Mouse (Mus musculus) macrophage (primary cell): ENCODE data around the gene Gm17304. TPM values are rescaled to one million over a fixed set of nuclear protein-coding genes. Genes with fewer than 3 reads are reported as not detected.

Experiments
- H3K27ac ChIP-seq: fragments of 350-480 bp; formaldehyde crosslinking; 2 replicates; pipeline ENCODE4 v1.9.0; 2021
- H3K36me3 ChIP-seq: fragments of 350-480 bp; formaldehyde crosslinking; 2 replicates; pipeline ENCODE4 v1.9.0; 2021; ENCODE audit errors: inconsistent target
- H3K4me3 ChIP-seq: fragments of 350-480 bp; formaldehyde crosslinking; 2 replicates; pipeline ENCODE4 v1.9.0; 2021; ENCODE audit errors: inconsistent target
- H3K79me2 ChIP-seq: fragments of 350-480 bp; formaldehyde crosslinking; 2 replicates; pipeline ENCODE4 v1.9.0; 2021; ENCODE audit errors: inconsistent target
- WGBS: methylation state at CpG from one replicate; pipeline ENCODE4 v1.1.7; 2026; ENCODE audit warnings: inconsistent platforms; ENCODE audit not compliant: missing documents; 5-methylcytosine and 5-hydroxymethylcytosine counted together
- polyA plus RNA-seq: library from polyadenylated mRNA; stranded (reverse); fragments of 250-400 nt; gene quantifications from 3 replicates; pipeline ENCODE4 v1.2.4, GENCODE M21; 2018; ENCODE audit warnings: inconsistent platforms
- total RNA-seq, 78 experiments: library from RNA; depleted of rRNA; stranded (reverse); fragments of 250-400 nt; gene quantifications; 1 replicate in 9 of 78; 2 replicates in 24 of 78; 3 replicates in 43 of 78; 4 replicates in 2 of 78; pipeline ENCODE4 v1.2.4; 2018; ENCODE audit warnings: inconsistent platforms in 56 of 78

Gene Gm17304
- total RNA-seq (2018; cell fraction: chromatin; rRNA removed), result not detected
- total RNA-seq (2018; cell fraction: cytosol; rRNA removed), result not detected
- not detected for total RNA-seq (2018; cell fraction: nucleus; rRNA removed)
- polyA plus RNA-seq, result not detected in 3 replicates

- no peak within 1 kb of the TSS for H3K4me3 ChIP-seq
- H3K36me3 ChIP-seq, result no peaks in the 10 kb centered on the region
- 87% methylated on average over 2 of the region's 4 CpGs for WGBS
- no peaks in the 10 kb centered on the region for H3K79me2 ChIP-seq
- H3K27ac ChIP-seq, result no peak within 1 kb of the TSS
Measured at GRCm38 (mm10) chr5:106608798-106609197, at the start of gene Gm17304. Gm17304 (plus strand) TSS chr5:106609098.

GRCm38 (mm10) chr5:106560631-106561498 is 48.0 kb upstream of the Gm17304 start:
- Histone ChIP-seq H3K79me2 (no peaks in the 10 kb centered on the region), H3K36me3 (no peaks in the 10 kb centered on the region), H3K4me3 (no peak overlapping the region), H3K27ac (no peak overlapping the region)
- 12% methylated on average over 40 of the region's 40 CpGs for WGBS

- no peak overlapping the region for H3K4me3 ChIP-seq
- H3K36me3 ChIP-seq, result no peaks in the 10 kb centered on the region
- H3K79me2 ChIP-seq, result no peaks in the 10 kb centered on the region
- WGBS, result 26% methylated on average over 8 of the region's 8 CpGs
- H3K27ac ChIP-seq, result no peak overlapping the region
Measured at GRCm38 (mm10) chr5:106561499-106561822, 47.4 kb upstream of the Gm17304 start.

GRCm38 (mm10) chr5:106566025-106566424 is 42.9 kb upstream of the Gm17304 start:
- WGBS, result 52% methylated on average over 6 of the region's 6 CpGs
- H3K27ac ChIP-seq, result no peak overlapping the region

GRCm38 (mm10) chr5:106573742-106574559 is 34.9 kb upstream of the Gm17304 start:
- H3K27ac ChIP-seq, result no peak overlapping the region
- H3K4me3 ChIP-seq, result no peak overlapping the region
- 11% methylated on average over 51 of the region's 55 CpGs for WGBS
- no peaks in the 10 kb centered on the region for H3K79me2 ChIP-seq
- H3K36me3 ChIP-seq, result no peaks in the 10 kb centered on the region

More at GRCm38 (mm10) chr5:106566025-106566424, 42.9 kb upstream of the Gm17304 start:
- H3K4me3 ChIP-seq, result no peak overlapping the region
- no peaks in the 10 kb centered on the region for H3K36me3 ChIP-seq
- H3K79me2 ChIP-seq, result no peaks in the 10 kb centered on the region

GRCm38 (mm10) chr5:106574560-106574946 is 34.3 kb upstream of the Gm17304 start:
- Histone ChIP-seq H3K4me3 (no peak overlapping the region), H3K79me2 (no peaks in the 10 kb centered on the region), H3K27ac (no peak overlapping the region), H3K36me3 (no peaks in the 10 kb centered on the region)
- 4% methylated on average over 44 of the region's 45 CpGs for WGBS

- no peak overlapping the region for H3K27ac ChIP-seq
- H3K36me3 ChIP-seq, result no peaks in the 10 kb centered on the region
- 53% methylated on average over 4 of the region's 4 CpGs for WGBS
- no peak overlapping the region for H3K4me3 ChIP-seq
- no peaks in the 10 kb centered on the region for H3K79me2 ChIP-seq
Measured at GRCm38 (mm10) chr5:106575098-106575497, 33.8 kb upstream of the Gm17304 start.

- Histone ChIP-seq H3K4me3 (no peak overlapping the region), H3K27ac (no peak overlapping the region), H3K36me3 (no peaks in the 10 kb centered on the region), H3K79me2 (no peaks in the 10 kb centered on the region)
- 91% methylated on average over 7 of the region's 9 CpGs for WGBS
Measured at GRCm38 (mm10) chr5:106577237-106577888, 31.5 kb upstream of the Gm17304 start.

- no peaks in the 10 kb centered on the region for H3K36me3 ChIP-seq
- 92% methylated on average over 7 of the region's 7 CpGs for WGBS
- no peaks in the 10 kb centered on the region for H3K79me2 ChIP-seq
- H3K27ac ChIP-seq, result no peak overlapping the region
- no peak overlapping the region for H3K4me3 ChIP-seq
Measured at GRCm38 (mm10) chr5:106580943-106581342, 28.0 kb upstream of the Gm17304 start.

- no peak overlapping the region for H3K27ac ChIP-seq
- no peaks in the 10 kb centered on the region for H3K79me2 ChIP-seq
- 96% methylated on average over 9 of the region's 9 CpGs for WGBS
- H3K4me3 ChIP-seq, result no peak overlapping the region
- H3K36me3 ChIP-seq, result no peaks in the 10 kb centered on the region
Measured at GRCm38 (mm10) chr5:106589006-106589405, 19.9 kb upstream of the Gm17304 start.

GRCm38 (mm10) chr5:106589670-106590069 is 19.2 kb upstream of the Gm17304 start:
- Histone ChIP-seq H3K79me2 (no peaks in the 10 kb centered on the region), H3K36me3 (no peaks in the 10 kb centered on the region), H3K27ac (no peak overlapping the region), H3K4me3 (no peak overlapping the region)
- WGBS, result 87% methylated on average over 11 of the region's 11 CpGs

- WGBS, result 96% methylated on average over 5 of the region's 5 CpGs
- Histone ChIP-seq H3K27ac (no peak overlapping the region), H3K79me2 (no peaks in the 10 kb centered on the region)
Measured at GRCm38 (mm10) chr5:106590686-106591085, 18.2 kb upstream of the Gm17304 start.

GRCm38 (mm10) chr5:106594388-106594787 is 14.5 kb upstream of the Gm17304 start:
- H3K79me2 ChIP-seq, result no peaks in the 10 kb centered on the region
- no peaks in the 10 kb centered on the region for H3K36me3 ChIP-seq
- H3K27ac ChIP-seq, result no peak overlapping the region
- H3K4me3 ChIP-seq, result no peak overlapping the region

More at GRCm38 (mm10) chr5:106590686-106591085, 18.2 kb upstream of the Gm17304 start:
- Histone ChIP-seq H3K36me3 (no peaks in the 10 kb centered on the region), H3K4me3 (no peak overlapping the region)

GRCm38 (mm10) chr5:106597472-106597871 is 11.4 kb upstream of the Gm17304 start:
- no peaks in the 10 kb centered on the region for H3K79me2 ChIP-seq
- no peak overlapping the region for H3K4me3 ChIP-seq
- no peaks in the 10 kb centered on the region for H3K36me3 ChIP-seq
- no peak overlapping the region for H3K27ac ChIP-seq
- WGBS, result 100% methylated on average over 2 of the region's 2 CpGs
